Mouse (Mus musculus) gastrocnemius, adult 18-20 months (tissue): ENCODE measurements around the gene Olfr1094. TPM values are rescaled to one million over a fixed set of nuclear protein-coding genes. Genes with fewer than 3 reads are reported as not detected.

Source experiments
- DNase-seq: peaks from one replicate; pipeline ENCODE4 v3.0.0; 2021; ENCODE audit warnings: low spot score
- long read RNA-seq, 2 experiments: library from polyadenylated mRNA; stranded (forward); transcript quantifications; one replicate each; pipeline ENCODE4 v2.0.0; 2021
- total RNA-seq, 2 experiments: library from RNA; stranded (reverse); gene quantifications; 2 replicates each; pipeline ENCODE4 v1.2.3; 2021

Olfr1094 gene
- not detected for total RNA-seq
- long read RNA-seq, experiment 1 = 0 reads
- long read RNA-seq, experiment 2 = 0 reads

DNA sequence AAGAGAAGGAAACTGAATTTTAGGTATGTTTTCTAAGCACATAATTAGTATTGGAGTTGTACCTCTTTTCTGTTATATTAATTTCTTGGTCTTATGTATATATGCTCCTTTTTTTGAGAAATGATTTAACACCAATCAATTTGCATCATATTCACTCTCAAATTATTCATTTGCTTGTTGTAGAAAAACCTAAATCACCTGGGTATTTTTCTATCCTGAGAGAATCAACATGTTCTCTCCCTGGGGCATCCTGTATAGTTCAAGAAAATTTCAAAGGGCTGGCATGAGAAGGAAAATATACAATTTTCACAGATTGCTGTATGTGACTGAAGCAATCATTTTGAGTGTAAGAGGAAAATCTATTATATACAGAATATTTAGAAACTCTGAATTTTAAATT is at the start of gene Olfr1094:
Gene Olfr1094 (plus strand): TSS at position 301 of the 400 bp plus-strand sequence.
- DNase-seq = no peak

- no peak for DNase-seq
Observed at GRCm38 (mm10) chr2:86782179-86782578, 42.3 kb upstream of the Olfr1094 start, which contains the start of gene Olfr1093. Gene Olfr1093, plus strand, starts transcription at chr2:86782479.

GRCm38 (mm10) chr2:86809918-86810317 is 14.5 kb upstream of the Olfr1094 start, which contains the start of gene Olfr141:
Gene Olfr141, minus strand, starts transcription at chr2:86810018.
- DNase-seq = no peak

DNA sequence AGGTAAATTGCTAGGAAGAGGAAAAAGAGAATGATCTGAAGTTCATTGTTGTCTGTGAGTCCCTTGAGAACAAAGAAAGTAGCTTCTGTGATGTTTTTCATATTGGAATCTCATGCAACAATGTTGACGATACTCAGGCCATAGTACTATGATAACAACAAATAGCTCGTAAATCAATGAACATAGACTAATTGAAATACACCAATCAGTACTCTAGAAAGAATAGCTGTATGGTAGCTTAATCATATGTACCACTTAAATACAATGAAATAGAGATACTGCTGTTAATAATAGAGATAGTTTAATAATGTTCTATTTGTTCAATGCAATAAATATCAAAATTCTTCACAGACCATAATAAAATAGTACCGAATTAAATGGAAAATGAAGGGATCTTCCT is 27.1 kb downstream of the Olfr1094 start, which contains the start of gene Olfr1095:
Gene Olfr1095 (minus strand): TSS at position 101 of the 400 bp plus-strand sequence.
- DNase-seq = no peak

DNA sequence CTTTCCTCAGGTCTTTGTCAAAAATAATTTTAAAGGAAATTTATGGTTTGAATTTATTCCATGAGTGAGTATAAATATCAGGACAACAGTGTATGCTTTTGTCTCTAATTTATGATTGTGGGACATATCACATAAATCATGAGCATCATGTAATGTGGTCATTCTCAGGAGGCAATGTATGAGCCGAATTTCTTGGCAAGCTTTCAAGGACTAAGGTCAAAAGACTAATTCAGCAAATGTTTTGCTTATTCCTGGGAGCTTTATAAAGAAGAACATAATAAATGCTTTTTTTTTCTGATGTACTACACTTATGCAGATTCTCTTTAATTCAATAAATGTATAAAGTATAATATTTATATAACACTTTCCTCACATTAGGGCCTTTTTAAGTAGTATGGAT is 50.2 kb downstream of the Olfr1094 start, which contains the start of gene Gm13723:
Gene Gm13723 (minus strand): TSS at position 101 of the 400 bp plus-strand sequence.
- DNase-seq = no peak

Other genes with a start within 250 kb of the Olfr1094 start
- not detected for gene Olfr1082, start 225.7 kb upstream of the Olfr1094 start, total RNA-seq
- gene Olfr1084, start 184.9 kb upstream of the Olfr1094 start, total RNA-seq = not detected
- not detected for gene Olfr1085, start 162.6 kb upstream of the Olfr1094 start, total RNA-seq
- not detected for gene Olfr1086, start 144.6 kb upstream of the Olfr1094 start, total RNA-seq
- gene Olfr1087, start 126.3 kb upstream of the Olfr1094 start, total RNA-seq = not detected
- not detected for gene Olfr1089, start 91.0 kb upstream of the Olfr1094 start, total RNA-seq
- gene Olfr1090, start 65.7 kb upstream of the Olfr1094 start, total RNA-seq = not detected
- gene Olfr1093, start 42.2 kb upstream of the Olfr1094 start, total RNA-seq = not detected
- gene Olfr141, start 14.6 kb upstream of the Olfr1094 start, total RNA-seq = not detected
- gene Olfr1095, start 27.0 kb downstream of the Olfr1094 start, total RNA-seq = not detected
- not detected for gene Gm13723, start 50.1 kb downstream of the Olfr1094 start, total RNA-seq
- not detected for gene Olfr1097, start 67.6 kb downstream of the Olfr1094 start, total RNA-seq
- not detected for gene Olfr1098, start 99.9 kb downstream of the Olfr1094 start, total RNA-seq
- gene Olfr1099, start 136.0 kb downstream of the Olfr1094 start, total RNA-seq = not detected
- gene Olfr1100, start 155.3 kb downstream of the Olfr1094 start, total RNA-seq = not detected
- gene Olfr1101, start 166.6 kb downstream of the Olfr1094 start, total RNA-seq = not detected
- not detected for gene Olfr1102, start 173.7 kb downstream of the Olfr1094 start, total RNA-seq
- not detected for gene Olfr1104, start 202.4 kb downstream of the Olfr1094 start, total RNA-seq
- not detected for gene Olfr1105, start 211.9 kb downstream of the Olfr1094 start, total RNA-seq
- not detected for gene Olfr1106, start 227.6 kb downstream of the Olfr1094 start, total RNA-seq